Mouse (Mus musculus) c-Kit-positive CD71-positive TER-119-negative erythroid progenitor cells, embryonic 14.5 days (primary cell): ENCODE data around the gene Ppp2r5c.

Source experiments
- DNase-seq: peaks from one replicate; pipeline ENCODE4 v3.0.0-alpha.2; 2013; ENCODE audit warnings: low read depth

Ppp2r5c gene

DNA sequence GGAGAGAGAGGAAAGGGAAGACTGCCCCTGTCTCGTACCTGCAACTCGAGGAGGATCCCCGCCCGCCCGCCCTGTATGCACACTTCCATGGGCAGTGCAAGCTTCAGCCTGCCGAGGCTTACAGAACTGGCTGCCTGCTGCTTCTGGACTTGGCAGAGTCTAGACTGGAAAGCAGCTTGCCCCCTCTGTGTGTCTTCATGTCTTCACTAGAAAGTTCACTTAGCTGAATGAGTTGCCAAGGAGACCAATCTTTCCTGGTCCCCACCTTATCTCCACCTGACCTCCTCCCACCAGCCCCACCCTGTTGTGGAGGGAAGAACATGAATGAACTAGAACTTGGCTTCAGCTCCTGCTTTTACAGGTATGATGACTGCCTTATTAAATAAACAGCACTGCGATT lies 66.0 kb downstream of the Ppp2r5c start:
- no peak for DNase-seq

GRCm38 (mm10) chr12:110515676-110516075 lies 68.8 kb downstream of the Ppp2r5c start:
- DNase-seq = no peak

DNA sequence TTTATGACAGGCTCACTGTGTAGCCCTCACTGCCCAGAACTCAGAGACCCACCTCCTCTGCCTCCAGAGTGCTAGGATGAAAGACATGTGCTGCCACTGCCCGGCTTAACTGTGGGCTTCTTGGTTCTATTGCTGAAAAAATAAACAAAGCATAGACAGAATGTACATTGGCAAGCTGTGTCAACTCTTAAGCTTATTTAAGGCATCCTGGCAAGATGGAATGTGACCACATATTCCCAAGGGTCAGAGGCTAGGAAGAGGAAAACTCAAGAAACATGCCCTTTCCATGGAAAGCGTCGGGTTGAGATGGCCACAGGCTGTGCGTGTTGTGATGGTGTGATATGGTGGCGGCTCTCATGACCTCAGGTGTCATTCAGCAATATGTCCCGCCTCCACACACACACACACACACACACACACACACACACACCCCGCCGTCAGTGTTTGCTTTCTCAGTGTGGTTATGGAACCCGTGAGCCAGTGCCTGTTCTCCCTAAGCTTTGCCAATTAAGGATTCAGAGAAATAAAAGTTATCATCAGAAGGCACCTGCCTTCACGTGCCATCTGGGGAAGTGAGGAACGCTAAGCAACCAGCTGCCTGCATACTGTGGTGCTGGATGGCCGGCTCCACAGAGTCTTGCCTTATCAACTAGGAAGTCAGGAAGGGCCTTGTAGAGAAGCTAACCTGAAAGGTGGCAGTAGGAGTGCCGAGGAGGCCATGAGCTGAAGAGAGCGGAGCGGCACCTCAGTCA lies 73.5 kb downstream of the Ppp2r5c start:
- DNase-seq = peak; percentile 71

- DNase-seq = no peak
Observed at GRCm38 (mm10) chr12:110523526-110523925, 76.6 kb downstream of the Ppp2r5c start.

GRCm38 (mm10) chr12:110532711-110533110 lies 85.8 kb downstream of the Ppp2r5c start:
- no peak for DNase-seq

GRCm38 (mm10) chr12:110533151-110533550 lies 86.2 kb downstream of the Ppp2r5c start:
- no peak for DNase-seq

DNA sequence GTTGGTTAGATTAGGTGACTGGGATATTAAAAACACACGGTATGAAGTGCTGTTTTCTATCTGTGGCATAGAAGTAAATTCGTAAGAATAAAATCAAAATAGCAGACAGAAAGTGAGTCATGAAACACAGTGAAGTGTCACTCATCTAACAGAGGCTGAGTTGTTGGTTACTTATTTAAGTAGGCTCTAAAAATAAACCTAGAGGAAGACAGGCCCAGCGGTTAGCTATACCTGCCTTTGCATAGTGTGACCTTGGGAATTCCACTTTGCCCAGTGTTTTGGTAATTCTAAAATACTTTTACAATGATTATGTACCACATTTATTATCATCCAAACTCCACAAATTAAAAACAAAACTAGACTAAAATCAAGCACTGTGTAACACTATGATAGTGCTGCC lies 86.9 kb downstream of the Ppp2r5c start:
- DNase-seq = no peak

GRCm38 (mm10) chr12:110535361-110535760 lies 88.4 kb downstream of the Ppp2r5c start:
- DNase-seq = no peak

- no peak for DNase-seq
Observed at GRCm38 (mm10) chr12:110537751-110538150, 90.8 kb downstream of the Ppp2r5c start.

DNA sequence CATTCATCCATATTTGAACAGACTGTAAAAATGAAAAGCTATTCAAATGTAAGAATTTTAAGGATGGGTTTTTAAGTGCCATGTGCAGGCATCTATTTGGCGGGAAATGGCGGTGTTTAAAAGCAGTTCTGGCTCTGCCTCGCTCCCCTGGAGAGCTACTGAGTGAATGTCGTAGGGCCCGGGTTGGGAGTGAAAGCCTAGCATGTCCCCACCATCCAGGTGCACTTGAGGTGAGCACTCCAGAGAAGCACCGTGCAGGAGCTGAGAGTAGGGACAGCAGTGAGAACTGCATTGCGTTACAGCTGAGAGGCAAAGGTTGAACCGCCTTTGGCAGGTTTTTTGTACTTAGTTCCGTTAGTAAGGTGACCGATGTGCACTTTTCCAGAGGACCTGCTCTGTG lies 92.4 kb downstream of the Ppp2r5c start:
- DNase-seq = no peak

- DNase-seq = no peak
Observed at GRCm38 (mm10) chr12:110539798-110540197, 92.9 kb downstream of the Ppp2r5c start.

DNA sequence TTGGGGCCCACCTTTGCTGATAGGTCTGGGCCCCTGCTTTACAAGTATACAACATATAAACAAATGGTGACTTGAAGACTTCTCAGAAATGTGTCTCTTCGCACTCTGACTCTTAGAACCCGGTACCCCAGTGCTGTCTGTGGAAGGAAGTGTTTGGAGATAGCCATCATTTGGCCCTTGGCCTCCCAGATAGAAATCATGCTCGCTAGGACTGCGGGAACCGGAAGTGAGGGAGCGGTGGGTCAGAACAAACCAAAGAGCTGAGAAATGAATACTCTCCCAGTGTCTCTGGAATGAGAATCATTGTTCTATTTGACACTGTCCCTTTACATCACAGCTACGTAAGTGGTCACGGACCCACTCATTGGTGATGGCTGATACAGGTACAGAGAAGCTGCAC lies 93.4 kb downstream of the Ppp2r5c start:
- no peak for DNase-seq

DNA sequence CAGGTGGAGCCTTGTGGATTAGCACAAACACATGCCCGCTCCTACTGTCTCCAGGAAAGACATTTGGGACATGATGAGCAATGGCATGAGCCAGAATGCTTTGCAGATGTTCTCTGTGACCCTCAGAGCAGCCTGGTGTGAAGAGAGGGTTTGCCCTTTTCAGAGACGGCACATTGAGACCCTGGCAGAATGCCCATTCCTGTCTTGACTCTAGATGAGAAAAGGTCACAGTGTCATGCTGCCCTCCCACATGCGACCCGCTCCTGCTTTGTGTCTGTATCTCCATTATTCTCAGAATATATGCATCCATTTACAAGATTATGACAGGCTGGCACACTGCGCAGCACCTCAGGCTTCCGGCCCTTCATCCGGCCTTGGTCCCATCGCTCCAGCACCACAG lies 94.1 kb downstream of the Ppp2r5c start:
- DNase-seq = no peak

- DNase-seq = no peak
Observed at GRCm38 (mm10) chr12:110541528-110541927, 94.6 kb downstream of the Ppp2r5c start.

DNA sequence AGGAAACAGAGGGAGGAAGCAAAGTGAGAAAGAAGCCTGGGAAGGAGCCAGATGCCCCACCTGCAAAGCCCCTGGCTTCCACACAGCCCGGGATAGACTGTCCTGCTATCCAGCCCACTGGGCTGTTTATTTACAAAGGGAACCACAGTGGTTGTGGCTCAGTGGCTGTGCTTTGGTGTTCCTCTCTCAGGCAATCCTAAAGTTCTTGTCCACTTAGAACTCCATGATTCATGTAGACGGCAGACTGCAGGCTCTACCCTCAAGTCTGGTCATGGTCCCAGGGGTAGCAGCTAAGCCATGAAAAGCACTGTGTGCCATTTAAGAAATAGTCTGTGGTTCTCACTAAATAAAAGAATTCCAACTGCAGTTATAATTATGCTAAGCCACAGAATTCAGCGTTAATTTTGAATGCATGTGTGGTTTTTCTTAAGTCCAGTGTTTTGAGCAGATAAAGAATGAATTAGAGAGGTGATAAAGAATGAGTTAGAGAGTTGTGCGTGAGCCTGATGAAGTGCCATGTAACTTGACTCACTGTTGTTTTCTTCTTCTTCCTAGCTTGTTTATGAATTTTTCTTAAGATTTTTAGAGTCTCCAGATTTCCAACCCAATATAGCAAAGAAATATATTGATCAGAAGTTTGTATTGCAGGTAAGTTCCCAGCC lies 98.3 kb downstream of the Ppp2r5c start:
- DNase-seq = no peak

GRCm38 (mm10) chr12:110547573-110547972 lies 100.7 kb downstream of the Ppp2r5c start:
- DNase-seq = no peak

GRCm38 (mm10) chr12:110549437-110550112 lies 102.7 kb downstream of the Ppp2r5c start:
- DNase-seq = peak; percentile 54

DNA sequence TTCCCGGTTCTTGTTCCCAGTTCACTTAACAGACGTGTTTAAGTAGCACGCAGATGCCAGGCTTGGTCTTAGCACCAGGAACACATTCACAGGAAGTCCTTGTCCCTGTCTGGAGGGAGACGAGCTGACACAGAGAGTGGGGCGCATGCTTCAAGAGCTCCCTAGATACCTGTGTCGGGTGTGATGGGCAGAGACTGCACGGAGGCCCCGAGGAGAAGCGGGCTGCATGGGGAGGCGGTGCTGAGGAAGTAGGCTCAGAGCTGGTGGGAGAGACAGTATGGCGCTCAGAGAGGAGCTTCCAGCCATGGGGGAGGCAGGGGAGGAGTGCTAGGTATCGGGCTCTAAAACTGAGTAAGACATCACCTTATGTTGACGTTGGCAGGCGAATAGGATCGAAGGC lies 103.4 kb downstream of the Ppp2r5c start:
- DNase-seq = no peak

GRCm38 (mm10) chr12:110552113-110552512 lies 105.2 kb downstream of the Ppp2r5c start:
- no peak for DNase-seq

DNA sequence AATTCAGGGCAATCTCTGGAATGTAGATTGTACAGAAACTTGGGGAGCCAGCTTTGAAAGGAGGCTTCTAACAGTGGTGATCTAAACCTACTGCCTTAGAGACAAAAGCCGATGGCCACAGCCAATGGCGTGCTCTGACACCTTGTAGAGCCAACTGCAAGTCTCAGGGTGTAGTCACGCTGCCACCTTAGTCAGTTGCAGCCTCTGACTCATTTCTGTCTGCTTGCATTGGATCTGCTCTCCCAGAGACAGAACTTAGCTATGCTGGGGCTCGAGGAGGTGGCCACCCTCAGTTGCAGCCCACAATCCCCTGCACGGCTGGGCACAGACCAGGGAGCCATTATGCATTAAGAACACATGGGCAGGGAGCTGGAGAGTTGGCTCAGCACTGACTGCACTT lies 106.4 kb downstream of the Ppp2r5c start:
- no peak for DNase-seq

GRCm38 (mm10) chr12:110555536-110556240 lies 108.8 kb downstream of the Ppp2r5c start:
- DNase-seq = no peak

- no peak for DNase-seq
Observed at GRCm38 (mm10) chr12:110556861-110557628, 110.1 kb downstream of the Ppp2r5c start.
